8 mouse cellular contexts compared by ENCODE assay signal in genomic region chr13:53285261-53285755, GRCm38 (mm10). TPM values are rescaled to one million over a fixed set of nuclear protein-coding genes. Genes with fewer than 3 reads are reported as not detected.
DNase-seq lines count a peak whose midpoint lies in the region; ATAC-seq and TF ChIP-seq lines count a peak whose summit lies in the region.

No protein-coding gene starts in this region.

- H3K4me1 ChIP-seq in embryonic fibroblast, embryonic 13.5 days (ENCODE audit: control insufficient read depth, insufficient read depth, low read length) = peaks cover 16% of the 10 kb centered on the region
- peaks cover 3% of the 10 kb centered on the region; the same call in 1 of the 2 replicates for H3K4me1 ChIP-seq in hindbrain, embryonic 11.5 days (replicated peaks; ENCODE audit: control insufficient read depth, insufficient read depth, low read length)
- H3K4me1 ChIP-seq in liver, embryonic 16.5 days (ENCODE audit: control insufficient read depth, low read depth, low read length) = no peaks in the 10 kb centered on the region
- H3K4me1 ChIP-seq in stomach, embryonic 16.5 days (ENCODE audit: control insufficient read depth, insufficient read depth, low read length) = peaks cover 22% of the 10 kb centered on the region

- under 1% methylated on average over 35 of the region's 35 CpGs for WGBS in hindbrain, embryonic 11.5 days
- WGBS in liver, embryonic 16.5 days (ENCODE audit: insufficient replicate concordance) = 2% methylated on average over 35 of the region's 35 CpGs
- WGBS in stomach, embryonic 16.5 days = 1% methylated on average over 35 of the region's 35 CpGs

- H3K27me3 ChIP-seq in hindbrain, embryonic 11.5 days (ENCODE audit: control insufficient read depth, insufficient read depth, low read length) = peaks cover 7% of the 10 kb centered on the region
- H3K27me3 ChIP-seq in liver, embryonic 16.5 days (ENCODE audit: control insufficient read depth, insufficient read depth, low read depth, low read length) = peaks cover 33% of the 10 kb centered on the region
- H3K27me3 ChIP-seq in stomach, embryonic 16.5 days (ENCODE audit: control insufficient read depth, insufficient read depth, low read length) = no peaks in the 10 kb centered on the region

- H3K4me3 ChIP-seq in embryonic fibroblast, embryonic 13.5 days (ENCODE audit: insufficient read depth, low read length) = peak overlapping the region; percentile 78
- peak overlapping the region; percentile 61 for H3K4me3 ChIP-seq in hindbrain, embryonic 11.5 days (ENCODE audit: low read depth, low read length)
- H3K4me3 ChIP-seq in liver, embryonic 16.5 days (ENCODE audit: low read depth, low read length) = peak overlapping the region; percentile 40
- peak overlapping the region; percentile 70 for H3K4me3 ChIP-seq in stomach, embryonic 16.5 days (replicated peaks; ENCODE audit: low read length)

- H3K9ac ChIP-seq in hindbrain, embryonic 11.5 days (ENCODE audit: low read depth, low read length) = peak overlapping the region; percentile 67
- H3K9ac ChIP-seq in liver, embryonic 16.5 days (ENCODE audit: low read depth, low read length) = no peak overlapping the region
- H3K9ac ChIP-seq in stomach, embryonic 16.5 days (ENCODE audit: low read length) = peak overlapping the region; percentile 88

- H3K4me2 ChIP-seq in hindbrain, embryonic 11.5 days (replicated peaks; ENCODE audit: low read depth, low read length) = peak overlapping the region; percentile 78
- H3K4me2 ChIP-seq in liver, embryonic 16.5 days (ENCODE audit: low read depth, low read length) = peak overlapping the region; percentile 41
- H3K4me2 ChIP-seq in stomach, embryonic 16.5 days (ENCODE audit: low read depth, low read length) = peak overlapping the region; percentile 52

- no peaks in the 10 kb centered on the region for H3K9me3 ChIP-seq in hindbrain, embryonic 11.5 days (ENCODE audit: control insufficient read depth, low read length)
- H3K9me3 ChIP-seq in liver, embryonic 16.5 days (replicated peaks; ENCODE audit: control insufficient read depth, low read length) = no peaks in the 10 kb centered on the region
- no peaks in the 10 kb centered on the region for H3K9me3 ChIP-seq in stomach, embryonic 16.5 days (replicated peaks; ENCODE audit: control insufficient read depth, low read length)

- H3K27ac ChIP-seq in embryonic fibroblast, embryonic 13.5 days (ENCODE audit: insufficient read depth, low read length) = peak overlapping the region; percentile 3; the same call in 1 of the 2 replicates
- peak overlapping the region; percentile 60; the same call in 1 of the 2 replicates for H3K27ac ChIP-seq in hindbrain, embryonic 11.5 days (ENCODE audit: low read depth, low read length)
- no peak overlapping the region for H3K27ac ChIP-seq in liver, embryonic 16.5 days (ENCODE audit: low read length)
- peak overlapping the region; percentile 79 for H3K27ac ChIP-seq in stomach, embryonic 16.5 days (ENCODE audit: low read length)

- peak; percentile 19 for DNase-seq in thymus, postnatal 4 days
- no peak for DNase-seq in thymus, postnatal 14 days
- peak; percentile 74 for DNase-seq in hindbrain, embryonic 11.5 days (ENCODE audit: low spot score)
- no peak for DNase-seq in spleen, postnatal 10 days (ENCODE audit: low spot score in 2 of 2)

- no peak for TF ChIP-seq POLR2A in embryonic fibroblast, embryonic 13.5 days (IDR thresholded peaks at IDR 0.05; ENCODE audit: low read depth, low read length)

- no peaks in the 10 kb centered on the region for H3K36me3 ChIP-seq in hindbrain, embryonic 11.5 days (ENCODE audit: control insufficient read depth, insufficient read depth, low read length)
- no peaks in the 10 kb centered on the region for H3K36me3 ChIP-seq in liver, embryonic 16.5 days (ENCODE audit: control insufficient read depth, insufficient read depth)
- H3K36me3 ChIP-seq in stomach, embryonic 16.5 days (ENCODE audit: control insufficient read depth, insufficient read depth, low read length) = no peaks in the 10 kb centered on the region

- peak; percentile 40; the same call in 1 of the 2 replicates for ATAC-seq in hindbrain, embryonic 11.5 days (ENCODE audit: low FRiP score)
- ATAC-seq in liver, embryonic 16.5 days (ENCODE audit: low read depth) = no peak
- ATAC-seq in stomach, embryonic 16.5 days (ENCODE audit: insufficient read depth, low FRiP score) = peak; percentile 41
- no peak for ATAC-seq in inflammation-experienced regulatory T-cells, adult 6 months

- TF ChIP-seq CTCF in embryonic fibroblast, embryonic 13.5 days (IDR thresholded peaks at IDR 0.05; ENCODE audit: borderline replicate concordance, insufficient read depth, low read length) = no peak

RNA-seq across cellular contexts. Expression of gene Ror2, which starts 0.6 kb away (rescaled TPM):
- 21.4 and 27.2 TPM in 2 replicates for polyA plus RNA-seq in embryonic fibroblast, embryonic 13.5 days (2011; ENCODE audit: insufficient read length, low read depth, missing spikeins)
- 5.4 TPM in 2 replicates for polyA plus RNA-seq in hindbrain, embryonic 11.5 days (2014; fragmentation: Nextera tagmentation; extraction: Ambion mirVana)
- 0.13 and 0.24 TPM in 2 replicates for polyA plus RNA-seq in liver, embryonic 16.5 days (2015; fragmentation: Nextera tagmentation; extraction: Ambion mirVana)
- 12.0 and 13.5 TPM in 2 replicates for polyA plus RNA-seq in stomach, embryonic 16.5 days (2015; fragmentation: Nextera tagmentation; extraction: Ambion mirVana)
- not detected for polyA plus RNA-seq in inflammation-experienced regulatory T-cells, adult 6 months (2017; shearing (Covaris generic))

Comparison
In these comparisons a context has a peak if more than half of its experiments do, and no peak if none do; other contexts are left out.
1. DNase-seq: peak in thymus, postnatal 4 days (single experiment) and hindbrain, embryonic 11.5 days (single experiment); none in thymus, postnatal 14 days (single experiment) and spleen, postnatal 10 days (0 of 2).
2. ATAC-seq: peak in hindbrain, embryonic 11.5 days (single experiment) and stomach, embryonic 16.5 days (single experiment); none in liver, embryonic 16.5 days (single experiment) and inflammation-experienced regulatory T-cells, adult 6 months (single experiment).
3. Peak in every context shown above with its lines, with median percentiles within 50 percentile points of each other: H3K4me3 ChIP-seq and H3K4me2 ChIP-seq.